Mouse (Mus musculus) ES-E14 (cell line): ENCODE results near the gene Ppdpf.

Experiments used
- HCFC1 ChIP-seq: IDR thresholded peaks from 2 replicates; pipeline ENCODE4 v1.6.1; 2012; ENCODE audit warnings: low read length, inconsistent platforms, borderline replicate concordance; ENCODE audit not compliant: insufficient read depth
- ZNF384 ChIP-seq: IDR thresholded peaks from 2 replicates; pipeline ENCODE4 v1.6.1; 2012; ENCODE audit warnings: low read depth, low read length, inconsistent platforms

DNA sequence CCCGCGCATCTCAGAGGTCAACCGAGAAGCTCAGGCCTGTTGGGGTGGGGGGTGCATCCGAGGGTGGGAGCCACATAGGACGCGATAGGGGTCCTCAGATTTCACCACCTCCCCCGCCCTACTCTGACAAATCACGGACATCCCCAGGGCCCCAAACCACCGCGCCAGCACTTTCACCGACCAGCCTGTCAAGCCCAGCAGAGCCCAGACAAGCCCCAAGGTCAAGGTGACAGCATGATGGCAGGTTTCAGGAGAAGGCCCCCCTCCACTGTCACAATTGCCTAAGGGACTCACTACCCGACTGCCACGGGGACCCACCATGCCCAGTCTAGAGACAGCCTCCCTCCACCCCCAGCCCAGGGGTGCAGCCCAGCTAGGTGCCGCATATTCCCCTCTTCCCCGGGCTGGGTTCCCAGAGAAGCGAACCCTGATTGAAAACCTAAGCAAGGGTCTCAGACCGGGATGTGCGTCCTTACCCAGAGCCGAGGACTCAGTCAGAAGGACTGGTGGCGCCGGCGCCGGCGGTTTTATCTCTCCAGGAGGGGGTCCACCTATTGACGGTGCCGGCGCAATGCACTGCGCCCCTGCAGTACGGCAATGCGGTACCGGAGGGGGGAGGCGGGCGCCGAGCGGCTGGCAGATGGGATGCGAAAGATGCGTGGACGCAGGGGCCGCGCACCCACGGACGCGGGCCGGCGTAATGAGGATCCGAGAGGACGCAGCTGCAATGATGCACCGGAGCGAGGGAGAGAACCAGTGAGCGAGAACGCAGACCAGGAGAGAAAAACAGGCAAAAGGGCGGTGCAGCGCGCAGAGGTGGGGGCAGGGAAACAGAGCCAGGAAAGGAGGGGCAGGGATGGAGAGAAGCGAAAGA, 30.6 kb upstream of the Ppdpf start, which contains the start of gene Eef1a2:
- TF ChIP-seq HCFC1 (no peak), ZNF384 (no peak)
